Mouse (Mus musculus) lung, embryonic 14.5 days (tissue): ENCODE measurements at regions not wholly inside any gene's neighbourhood (a gene's known extent, or its start where the extent isn't known, plus 50 kb on each side); places are given as distances from the start of the nearest gene placed in this dataset.
A peak's percentile ranks its signal among the peaks of the same experiment; 100 is the strongest.

Experiments
- ATAC-seq: fragments of 200-750 bp; cut with Nextera tagmentation; 2 replicates; pipeline ENCODE4 v1.8.0; 2017; ENCODE audit warnings: mild to moderate bottlenecking, moderate TSS enrichment, moderate library complexity; ENCODE audit not compliant: insufficient read depth
- DNase-seq: peaks from one replicate; pipeline ENCODE4 v3.0.0-alpha.2; 2015
- H3K27ac ChIP-seq: fragments of 300-500 bp; sonication (generic); 2 replicates; pipeline ENCODE4 v1.5.1; 2014; ENCODE audit warnings: low read depth, mild to moderate bottlenecking, moderate library complexity
- H3K27me3 ChIP-seq: fragments of 300-500 bp; sonication (generic); 2 replicates; pipeline ENCODE4 v1.6.1; 2014; ENCODE audit warnings: low read length, control low read depth; ENCODE audit not compliant: insufficient read depth
- H3K36me3 ChIP-seq: fragments of 300-500 bp; sonication (generic); 2 replicates; pipeline ENCODE4 v1.6.1; 2014; ENCODE audit warnings: control low read depth; ENCODE audit not compliant: insufficient read depth
- H3K4me1 ChIP-seq: fragments of 300-500 bp; sonication (generic); 2 replicates; pipeline ENCODE4 v1.6.1; 2014; ENCODE audit warnings: antibody characterized with exemption, control low read depth; ENCODE audit not compliant: insufficient read depth
- H3K4me2 ChIP-seq: fragments of 300-500 bp; sonication (generic); 2 replicates; pipeline ENCODE4 v1.6.1; 2014; ENCODE audit warnings: mild to moderate bottlenecking
- H3K4me3 ChIP-seq: fragments of 300-500 bp; sonication (generic); 2 replicates; pipeline ENCODE4 v1.5.1; 2014; ENCODE audit warnings: low read depth, low read length
- H3K9ac ChIP-seq: fragments of 300-500 bp; sonication (generic); 2 replicates; pipeline ENCODE4 v1.6.1; 2014
- H3K9me3 ChIP-seq: fragments of 300-500 bp; sonication (generic); 2 replicates; pipeline ENCODE4 v1.6.1; 2016; ENCODE audit warnings: low read depth, low read length, control low read depth
- CTCF ChIP-seq: IDR thresholded peaks from 2 replicates; pipeline ENCODE4 v1.5.1; 2016; ENCODE audit warnings: antibody characterized with exemption, low read depth
- WGBS: fragments of 180-500 bp; shearing (Covaris S2); extraction: QIAGEN DNeasy Blood & Tissue Kit; methylation state at CpG from one replicate; pipeline ENCODE4 v1.1.7; 2014; 5-methylcytosine and 5-hydroxymethylcytosine counted together

- no peaks in the 10 kb centered on the region for H3K36me3 ChIP-seq
- no peak overlapping the region for H3K27ac ChIP-seq
- 87% methylated on average over 12 of the region's 12 CpGs for WGBS
- DNase-seq (no peak), ATAC-seq (no peak)
- no peaks in the 10 kb centered on the region for H3K4me1 ChIP-seq
- no peaks in the 10 kb centered on the region; the same call in 1 of the 2 replicates for H3K27me3 ChIP-seq
- H3K9ac ChIP-seq: no peak overlapping the region
- TF ChIP-seq CTCF: no peak
- no peak overlapping the region for H3K4me2 ChIP-seq
- no peaks in the 10 kb centered on the region for H3K9me3 ChIP-seq
- no peak overlapping the region for H3K4me3 ChIP-seq
Measured at GRCm38 (mm10) chr8:116314429-116315092, 190.2 kb upstream of the Dynlrb2 start.

DNA sequence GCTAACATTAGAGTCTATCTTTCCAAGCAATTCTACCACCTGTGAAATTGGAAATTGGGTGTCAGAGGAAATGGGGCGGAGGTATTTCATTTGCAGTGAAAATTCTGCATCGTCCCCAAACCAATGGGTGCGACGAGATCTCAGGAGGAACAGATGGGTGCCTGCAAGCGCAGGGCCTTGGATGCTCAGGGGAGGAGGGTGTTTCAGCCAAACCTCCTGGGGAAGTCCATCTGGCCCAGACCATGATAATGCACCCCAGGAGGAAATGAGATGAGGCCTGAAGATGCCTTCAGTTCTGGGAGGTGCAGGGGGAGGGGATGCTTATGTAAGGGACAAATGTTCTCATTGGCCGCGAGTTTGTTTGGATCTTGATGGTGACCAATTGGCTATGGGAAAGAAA lies 205.9 kb upstream of the Dynlrb2 start:
- no peak overlapping the region for H3K9ac ChIP-seq
- TF ChIP-seq CTCF: no peak
- ATAC-seq (no peak), DNase-seq (no peak)
- no peak overlapping the region for H3K4me2 ChIP-seq
- whole genome bisulfite sequencing: 85% methylated on average over 7 of the region's 7 CpGs
- no peaks in the 10 kb centered on the region for H3K27me3 ChIP-seq
- no peak overlapping the region for H3K27ac ChIP-seq
- no peaks in the 10 kb centered on the region for H3K9me3 ChIP-seq
- no peak overlapping the region for H3K4me3 ChIP-seq
- H3K4me1 ChIP-seq: no peaks in the 10 kb centered on the region
- no peaks in the 10 kb centered on the region for H3K36me3 ChIP-seq

DNA sequence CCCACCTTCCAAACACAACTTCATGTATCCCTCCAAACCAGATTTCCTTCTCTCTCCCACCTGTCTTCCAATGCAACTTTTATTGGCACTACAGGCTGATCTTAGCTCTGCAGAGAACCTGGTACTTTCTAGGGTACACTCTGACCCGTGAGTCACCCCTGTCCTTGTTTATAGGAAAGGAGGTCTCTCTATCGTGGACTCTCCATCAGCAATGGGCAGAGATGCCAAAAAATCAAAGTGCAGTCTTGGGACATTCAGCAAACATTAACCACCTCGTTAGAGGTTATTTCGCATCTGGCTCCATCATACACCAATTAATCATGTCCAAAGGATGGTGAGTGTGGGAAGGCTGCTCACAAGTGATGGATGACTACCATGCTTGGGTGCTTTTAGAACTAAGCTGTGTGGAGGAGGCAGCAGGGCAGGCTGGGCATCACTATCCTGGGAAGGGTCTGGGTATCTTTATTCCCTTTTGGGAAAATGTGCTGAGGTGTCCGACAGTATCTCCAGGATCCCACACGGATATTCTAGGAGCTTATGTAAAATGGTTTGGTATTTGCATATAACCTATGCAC lies 214.0 kb upstream of the Dynlrb2 start:
- no peak overlapping the region for H3K27ac ChIP-seq
- H3K4me1 ChIP-seq: no peaks in the 10 kb centered on the region
- H3K9ac ChIP-seq: no peak overlapping the region
- H3K4me3 ChIP-seq: no peak overlapping the region
- no peak for DNase-seq
- TF ChIP-seq CTCF: no peak
- H3K9me3 ChIP-seq: no peaks in the 10 kb centered on the region
- no peak for ATAC-seq
- H3K4me2 ChIP-seq: no peak overlapping the region
- WGBS: 57% methylated on average over 6 of the region's 6 CpGs
- no peaks in the 10 kb centered on the region for H3K36me3 ChIP-seq
- no peaks in the 10 kb centered on the region for H3K27me3 ChIP-seq

DNA sequence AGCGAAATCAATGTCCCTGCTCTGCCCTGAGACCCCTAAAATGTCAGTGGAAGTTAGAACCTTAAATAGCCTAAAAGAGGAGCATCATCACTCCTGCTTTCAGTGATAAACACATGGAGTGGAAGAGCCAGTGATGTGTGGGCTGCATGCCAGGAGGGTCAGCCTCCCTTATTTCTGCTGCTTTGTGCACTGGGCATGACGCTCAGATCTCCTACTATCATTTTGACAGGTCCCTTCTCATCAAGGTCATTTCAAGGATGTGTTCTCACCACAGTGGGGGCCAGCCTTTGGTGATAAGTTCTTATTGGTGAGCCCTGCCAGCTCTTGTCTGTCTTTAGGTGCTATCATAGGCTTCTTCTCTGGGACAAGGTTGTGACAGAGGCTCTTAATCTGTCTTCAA lies 215.5 kb upstream of the Dynlrb2 start:
- peak; percentile 47 for DNase-seq
- Histone ChIP-seq H3K4me2 (no peak overlapping the region), H3K4me1 (no peaks in the 10 kb centered on the region), H3K9me3 (no peaks in the 10 kb centered on the region), H3K27ac (no peak overlapping the region), H3K9ac (no peak overlapping the region), H3K4me3 (no peak overlapping the region), H3K27me3 (no peaks in the 10 kb centered on the region), H3K36me3 (no peaks in the 10 kb centered on the region)
- 48% methylated on average over 2 of the region's 2 CpGs for WGBS
- no peak for ATAC-seq
- no peak for TF ChIP-seq CTCF

DNA sequence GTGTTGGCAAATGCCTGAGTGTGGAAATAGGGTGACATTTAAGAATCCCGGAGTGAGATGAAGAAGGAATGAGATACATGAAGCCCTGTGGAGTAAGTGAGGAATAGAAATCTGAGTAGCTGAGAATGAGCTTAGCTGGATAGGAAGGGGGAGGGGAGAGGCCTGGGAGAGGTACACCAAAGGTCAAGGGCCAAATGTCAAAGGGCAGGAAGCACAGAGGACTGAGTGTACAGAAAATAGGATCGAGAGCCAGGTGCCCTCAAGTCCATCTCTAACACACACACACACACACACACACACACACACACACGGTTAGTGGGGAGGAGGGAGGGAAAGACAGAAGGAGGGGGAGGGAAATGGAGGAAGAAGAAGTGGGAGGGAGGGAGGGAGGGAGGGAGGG lies 220.8 kb upstream of the Dynlrb2 start:
- DNase-seq (peak; percentile 9), ATAC-seq (no peak)
- H3K9ac ChIP-seq: no peak overlapping the region
- WGBS: 14% methylated on average over 2 of the region's 3 CpGs
- TF ChIP-seq CTCF: no peak
- H3K27ac ChIP-seq: no peak overlapping the region
- no peak overlapping the region for H3K4me3 ChIP-seq
- H3K9me3 ChIP-seq: no peaks in the 10 kb centered on the region
- H3K36me3 ChIP-seq: no peaks in the 10 kb centered on the region
- H3K4me2 ChIP-seq: no peak overlapping the region
- H3K27me3 ChIP-seq: no peaks in the 10 kb centered on the region
- H3K4me1 ChIP-seq: no peaks in the 10 kb centered on the region

DNA sequence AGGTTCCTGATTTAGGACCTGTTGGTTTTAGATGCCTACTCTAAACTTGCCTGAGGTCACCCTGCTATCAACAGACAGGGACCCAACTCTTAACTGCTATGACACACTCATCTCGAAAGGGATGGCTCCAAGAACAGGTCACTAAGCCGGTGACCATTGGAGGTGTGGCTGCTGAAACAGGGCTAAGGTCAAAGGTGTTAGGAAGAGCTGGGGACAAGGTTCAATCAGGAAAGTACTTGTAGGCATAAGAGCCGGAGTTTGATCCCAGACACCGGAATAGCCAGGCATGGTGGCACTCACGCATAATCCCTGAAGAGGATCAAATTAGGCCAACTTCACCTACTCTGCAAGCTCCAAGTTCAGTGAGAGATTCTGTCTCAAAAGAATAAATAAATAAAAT lies 222.4 kb upstream of the Dynlrb2 start:
- Histone ChIP-seq H3K9me3 (no peaks in the 10 kb centered on the region), H3K4me3 (no peak overlapping the region), H3K4me2 (no peak overlapping the region), H3K9ac (no peak overlapping the region), H3K27me3 (no peaks in the 10 kb centered on the region), H3K4me1 (no peaks in the 10 kb centered on the region), H3K27ac (no peak overlapping the region), H3K36me3 (no peaks in the 10 kb centered on the region)
- DNase-seq (no peak), ATAC-seq (no peak)
- WGBS: 83% methylated on average over 5 of the region's 5 CpGs
- TF ChIP-seq CTCF: no peak

DNA sequence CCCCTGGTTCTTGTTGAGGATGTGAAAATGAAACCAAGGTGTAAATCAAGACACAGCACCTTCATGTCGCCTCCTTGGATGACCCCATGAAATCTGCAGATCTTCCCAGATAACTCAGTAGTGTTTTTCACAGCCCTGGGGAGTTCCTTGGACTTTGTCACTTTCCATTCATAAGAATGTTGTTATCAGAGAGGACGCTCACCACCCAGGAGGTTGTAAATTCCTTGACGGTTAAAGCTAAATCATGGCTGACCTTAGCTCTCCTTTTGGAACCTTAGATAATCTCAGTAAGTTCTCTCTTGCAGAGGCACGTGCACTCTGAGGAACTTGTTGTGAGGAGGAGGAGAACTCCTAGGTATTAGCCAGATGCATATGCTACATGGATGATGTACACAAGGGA lies 229.8 kb upstream of the Dynlrb2 start:
- ATAC-seq (no peak), DNase-seq (no peak)
- H3K4me2 ChIP-seq: no peak overlapping the region
- H3K36me3 ChIP-seq: no peaks in the 10 kb centered on the region
- H3K4me1 ChIP-seq: 0 out of 2 replicates have a peak, but pooled peaks cover 3% of the 10 kb centered on the region
- H3K4me3 ChIP-seq: no peak overlapping the region
- no peaks in the 10 kb centered on the region for H3K27me3 ChIP-seq
- no peak overlapping the region for H3K9ac ChIP-seq
- H3K9me3 ChIP-seq: no peaks in the 10 kb centered on the region
- no peak overlapping the region for H3K27ac ChIP-seq
- whole genome bisulfite sequencing: 48% methylated on average over 4 of the region's 4 CpGs
- TF ChIP-seq CTCF: no peak
